Mouse (Mus musculus) neural tube, embryonic 14.5 days (tissue): ENCODE results near the gene Fgfr2. TPM values are rescaled to one million over a fixed set of nuclear protein-coding genes. Genes with fewer than 3 reads are reported as not detected.

Experiments used
- ATAC-seq: fragments of 200-750 bp; cut with Nextera tagmentation; 2 replicates; pipeline ENCODE4 v1.8.0; 2017; ENCODE audit warnings: low read depth, mild to moderate bottlenecking, moderate TSS enrichment, moderate library complexity
- H3K27ac ChIP-seq: fragments of 300-500 bp; sonication (generic); 2 replicates; pipeline ENCODE4 v1.5.1; 2014; ENCODE audit warnings: low read depth, mild to moderate bottlenecking, control low read depth, low read length, moderate library complexity, mixed read lengths
- H3K27me3 ChIP-seq: fragments of 300-500 bp; sonication (generic); 2 replicates; pipeline ENCODE4 v1.6.1; 2014; ENCODE audit warnings: low read length; ENCODE audit not compliant: control insufficient read depth, insufficient read depth
- H3K36me3 ChIP-seq: fragments of 300-500 bp; sonication (generic); 2 replicates; pipeline ENCODE4 v1.6.1; 2014; ENCODE audit warnings: low read length, mixed read lengths; ENCODE audit not compliant: control insufficient read depth, insufficient read depth
- H3K4me1 ChIP-seq: fragments of 300-500 bp; sonication (generic); 2 replicates; pipeline ENCODE4 v1.6.1; 2014; ENCODE audit warnings: low read length; ENCODE audit not compliant: control insufficient read depth, insufficient read depth
- H3K4me2 ChIP-seq: fragments of 300-500 bp; sonication (generic); 2 replicates; pipeline ENCODE4 v1.6.1; 2014; ENCODE audit warnings: mild to moderate bottlenecking, low read depth, low read length, control low read depth
- H3K4me3 ChIP-seq: fragments of 300-500 bp; sonication (generic); 2 replicates; pipeline ENCODE4 v1.5.1; 2014; ENCODE audit warnings: low read depth, low read length, control low read depth, mixed read lengths
- H3K9ac ChIP-seq: fragments of 300-500 bp; sonication (generic); replicated peaks from 2 replicates; pipeline ENCODE4 v1.6.1; 2014; ENCODE audit warnings: low read depth, mild to moderate bottlenecking, control low read depth, low read length, mixed read lengths
- H3K9me3 ChIP-seq: fragments of 300-500 bp; sonication (generic); 2 replicates; pipeline ENCODE4 v1.6.1; 2016; ENCODE audit warnings: low read length; ENCODE audit not compliant: control insufficient read depth
- WGBS: fragments of 180-500 bp; shearing (Covaris S2); extraction: QIAGEN DNeasy Blood & Tissue Kit; methylation state at CpG from one replicate; pipeline ENCODE4 v1.1.7; 2014; 5-methylcytosine and 5-hydroxymethylcytosine counted together
- polyA plus RNA-seq: library from polyadenylated mRNA; unstranded; fragments of >200 nt; fragmentation: Nextera tagmentation; extraction: Ambion mirVana; gene quantifications from 2 replicates; pipeline ENCODE4 v1.2.1, GENCODE M21; 2014

Gene Fgfr2
- polyA plus RNA-seq, 1 experiment from 2014 or later: 28.1 TPM

- Histone ChIP-seq H3K4me1 (no peaks in the 10 kb centered on the region), H3K27me3 (no peaks in the 10 kb centered on the region), H3K4me3 (no peak overlapping the region), H3K4me2 (no peak overlapping the region), H3K27ac (no peak overlapping the region), H3K36me3 (no peaks in the 10 kb centered on the region), H3K9ac (no peak overlapping the region), H3K9me3 (no peaks in the 10 kb centered on the region)
- WGBS: 67% methylated on average over 6 of the region's 6 CpGs
- ATAC-seq: no peak
Observed at GRCm38 (mm10) chr7:132128687-132129086, 994.5 kb downstream of the Fgfr2 start.

GRCm38 (mm10) chr7:132124948-132125347 lies 998.2 kb downstream of the Fgfr2 start:
- H3K9me3 ChIP-seq: no peaks in the 10 kb centered on the region
- no peak for ATAC-seq
- H3K36me3 ChIP-seq: no peaks in the 10 kb centered on the region
- H3K27ac ChIP-seq: no peak overlapping the region
- H3K27me3 ChIP-seq: no peaks in the 10 kb centered on the region
- H3K4me2 ChIP-seq: no peak overlapping the region
- H3K4me1 ChIP-seq: no peaks in the 10 kb centered on the region
- no peak overlapping the region for H3K4me3 ChIP-seq
- 59% methylated on average over 7 of the region's 7 CpGs for WGBS
- H3K9ac ChIP-seq: no peak overlapping the region

GRCm38 (mm10) chr7:132123211-132123610 lies 999.9 kb downstream of the Fgfr2 start:
- Histone ChIP-seq H3K36me3 (no peaks in the 10 kb centered on the region), H3K27ac (no peak overlapping the region), H3K27me3 (no peaks in the 10 kb centered on the region), H3K9me3 (no peaks in the 10 kb centered on the region), H3K4me2 (no peak overlapping the region), H3K4me1 (no peaks in the 10 kb centered on the region), H3K9ac (no peak overlapping the region), H3K4me3 (no peak overlapping the region)
- ATAC-seq: no peak
- WGBS: 88% methylated on average over 7 of the region's 7 CpGs

GRCm38 (mm10) chr7:132119817-132120216 lies 1003.3 kb downstream of the Fgfr2 start:
- Histone ChIP-seq H3K9ac (no peak overlapping the region), H3K4me2 (no peak overlapping the region), H3K27me3 (no peaks in the 10 kb centered on the region), H3K27ac (no peak overlapping the region), H3K9me3 (no peaks in the 10 kb centered on the region), H3K4me3 (no peak overlapping the region), H3K4me1 (peaks cover 3% of the 10 kb centered on the region; the same call in 1 of the 2 replicates), H3K36me3 (no peaks in the 10 kb centered on the region)
- WGBS: 90% methylated on average over 4 of the region's 4 CpGs
- no peak for ATAC-seq

- H3K4me2 ChIP-seq: no peak overlapping the region
- H3K27ac ChIP-seq: no peak overlapping the region
- no peak overlapping the region for H3K9ac ChIP-seq
- H3K36me3 ChIP-seq: no peaks in the 10 kb centered on the region
- no peak for ATAC-seq
- 64% methylated on average over 5 of the region's 5 CpGs for WGBS
- no peak overlapping the region for H3K4me3 ChIP-seq
- H3K9me3 ChIP-seq: no peaks in the 10 kb centered on the region
- no peaks in the 10 kb centered on the region for H3K27me3 ChIP-seq
- no peaks in the 10 kb centered on the region; the same call in 1 of the 2 replicates for H3K4me1 ChIP-seq
Observed at GRCm38 (mm10) chr7:132111770-132112169, 1011.4 kb downstream of the Fgfr2 start.

GRCm38 (mm10) chr7:132110308-132110707 lies 1012.8 kb downstream of the Fgfr2 start:
- Histone ChIP-seq H3K9me3 (no peaks in the 10 kb centered on the region), H3K36me3 (no peaks in the 10 kb centered on the region), H3K9ac (no peak overlapping the region), H3K27me3 (no peaks in the 10 kb centered on the region), H3K4me2 (no peak overlapping the region), H3K4me3 (no peak overlapping the region), H3K4me1 (no peaks in the 10 kb centered on the region; the same call in 1 of the 2 replicates), H3K27ac (no peak overlapping the region)
- no peak for ATAC-seq
- 76% methylated on average over 3 of the region's 3 CpGs for WGBS

GRCm38 (mm10) chr7:132106891-132107290 lies 1016.3 kb downstream of the Fgfr2 start:
- no peaks in the 10 kb centered on the region; the same call in 1 of the 2 replicates for H3K4me1 ChIP-seq
- no peak overlapping the region for H3K4me2 ChIP-seq
- H3K9ac ChIP-seq: no peak overlapping the region
- no peak for ATAC-seq
- H3K36me3 ChIP-seq: no peaks in the 10 kb centered on the region
- no peak overlapping the region for H3K4me3 ChIP-seq
- no peaks in the 10 kb centered on the region for H3K27me3 ChIP-seq
- no peaks in the 10 kb centered on the region for H3K9me3 ChIP-seq
- H3K27ac ChIP-seq: no peak overlapping the region
- 87% methylated on average over 4 of the region's 4 CpGs for WGBS

GRCm38 (mm10) chr7:132105326-132105725 lies 1017.8 kb downstream of the Fgfr2 start:
- no peak for ATAC-seq
- Histone ChIP-seq H3K27ac (no peak overlapping the region), H3K9me3 (no peaks in the 10 kb centered on the region), H3K27me3 (no peaks in the 10 kb centered on the region), H3K36me3 (no peaks in the 10 kb centered on the region), H3K4me1 (no peaks in the 10 kb centered on the region), H3K4me2 (no peak overlapping the region), H3K9ac (no peak overlapping the region), H3K4me3 (no peak overlapping the region)
- WGBS: 84% methylated on average over 4 of the region's 4 CpGs

GRCm38 (mm10) chr7:132098441-132098840 lies 1024.7 kb downstream of the Fgfr2 start:
- no peaks in the 10 kb centered on the region for H3K36me3 ChIP-seq
- H3K4me1 ChIP-seq: no peaks in the 10 kb centered on the region
- H3K9ac ChIP-seq: no peak overlapping the region
- no peak overlapping the region for H3K4me2 ChIP-seq
- H3K4me3 ChIP-seq: no peak overlapping the region
- H3K9me3 ChIP-seq: no peaks in the 10 kb centered on the region
- WGBS: 74% methylated on average over 4 of the region's 4 CpGs
- H3K27me3 ChIP-seq: no peaks in the 10 kb centered on the region
- no peak overlapping the region for H3K27ac ChIP-seq
- ATAC-seq: no peak

- no peak overlapping the region for H3K4me3 ChIP-seq
- no peaks in the 10 kb centered on the region for H3K4me1 ChIP-seq
- ATAC-seq: no peak
- H3K27me3 ChIP-seq: no peaks in the 10 kb centered on the region
- no peak overlapping the region for H3K27ac ChIP-seq
- no peaks in the 10 kb centered on the region for H3K9me3 ChIP-seq
- WGBS: 77% methylated on average over 7 of the region's 7 CpGs
- H3K36me3 ChIP-seq: no peaks in the 10 kb centered on the region
- H3K9ac ChIP-seq: no peak overlapping the region
- H3K4me2 ChIP-seq: no peak overlapping the region
Observed at GRCm38 (mm10) chr7:132094666-132095065, 1028.5 kb downstream of the Fgfr2 start.
